In the genomic region with DNA sequence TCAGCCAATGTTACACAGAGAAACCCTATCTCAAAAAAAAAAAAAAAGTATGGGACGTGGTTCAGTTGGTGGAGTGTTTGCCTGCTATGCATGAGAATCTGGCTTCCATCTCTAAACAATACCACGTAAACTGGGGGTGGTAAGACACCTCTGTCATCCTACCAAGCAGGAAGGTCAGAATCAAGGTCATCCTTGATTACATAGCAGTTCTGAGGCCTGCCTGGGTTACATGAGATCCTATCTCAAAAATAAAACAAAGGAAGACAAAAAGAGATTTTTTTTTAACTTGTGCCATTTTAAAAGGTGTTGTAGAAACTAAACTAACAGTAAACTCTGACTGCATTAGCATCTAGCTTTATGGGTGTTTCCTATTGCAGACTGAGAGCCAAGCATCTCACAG, we compare ENCODE assay signal across 28 mouse cellular contexts.
DNase-seq lines count a peak whose midpoint lies in the region; ATAC-seq and TF ChIP-seq lines count a peak whose summit lies in the region.
"Had no signal": no experiment of that assay in that cellular context is flagged by ENCODE, and none has a peak within 500 bp of the region (broad histone marks: within the 10 kb centered on the region; RNA-seq: fewer than 3 reads in every experiment).

No protein-coding gene starts in this region.

- 69% methylated on average over 2 of the region's 2 CpGs for WGBS in liver, embryonic 11.5 days
- WGBS in liver, postnatal 0 days (ENCODE audit: insufficient replicate concordance) = 68% methylated on average over 2 of the region's 2 CpGs
- WGBS in intestine, embryonic 14.5 days = 34% methylated on average over 2 of the region's 2 CpGs
- 55% methylated on average over 2 of the region's 2 CpGs for WGBS in stomach, embryonic 14.5 days
- WGBS in neural tube, embryonic 15.5 days = 80% methylated on average over 2 of the region's 2 CpGs

- TF ChIP-seq EP300 in liver, postnatal 0 days (IDR thresholded peaks at IDR 0.05; ENCODE audit: low read depth) = no peak

- 0 out of 2 replicates have a peak overlapping the region, but pooled peaks have one; percentile 25 for H3K27ac ChIP-seq in liver, embryonic 11.5 days (ENCODE audit: low read depth, low read length)
- no peak overlapping the region for H3K27ac ChIP-seq in liver, postnatal 0 days (ENCODE audit: low read depth)
- no peak overlapping the region for H3K27ac ChIP-seq in ES-E14 (ENCODE audit: insufficient read depth, low read depth, low read length, poor library complexity, severe bottlenecking)
- peak overlapping the region; percentile 96 for H3K27ac ChIP-seq in intestine, embryonic 14.5 days (ENCODE audit: low read depth)
- peak overlapping the region; percentile 91 for H3K27ac ChIP-seq in stomach, embryonic 14.5 days (ENCODE audit: low read length)
- no peak overlapping the region for H3K27ac ChIP-seq in neural tube, embryonic 15.5 days (replicated peaks)
- H3K27ac ChIP-seq: embryonic facial prominence, embryonic 13.5 days; forebrain, embryonic 15.5 days; hindbrain, embryonic 10.5 days; kidney, postnatal 0 days; left cerebral cortex, adult 2 months; midbrain, embryonic 13.5 days; neural tube, embryonic 12.5 days had no signal

- H3K9me3 ChIP-seq in liver, embryonic 11.5 days (ENCODE audit: control insufficient read depth, low read length) = no peaks in the 10 kb centered on the region
- H3K9me3 ChIP-seq in liver, postnatal 0 days (ENCODE audit: low read length) = no peaks in the 10 kb centered on the region
- H3K9me3 ChIP-seq in ES-E14 (ENCODE audit: control insufficient read depth, insufficient read depth, low read depth, low read length) = no peaks in the 10 kb centered on the region
- H3K9me3 ChIP-seq in intestine, embryonic 14.5 days (ENCODE audit: control insufficient read depth, low read length) = no peaks in the 10 kb centered on the region
- H3K9me3 ChIP-seq in stomach, embryonic 14.5 days (ENCODE audit: control insufficient read depth, low read depth, low read length) = no peaks in the 10 kb centered on the region
- no peaks in the 10 kb centered on the region for H3K9me3 ChIP-seq in neural tube, embryonic 15.5 days (replicated peaks)
- H3K9me3 ChIP-seq: embryonic facial prominence, embryonic 13.5 days; forebrain, embryonic 15.5 days; hindbrain, embryonic 10.5 days; megakaryocyte, embryonic 14.5 days; midbrain, embryonic 13.5 days; neural tube, embryonic 12.5 days had no signal

- ATAC-seq in liver, embryonic 11.5 days (replicated peaks; ENCODE audit: low FRiP score) = no peak
- ATAC-seq in liver, postnatal 0 days = no peak
- no peak for ATAC-seq in intestine, embryonic 14.5 days (replicated peaks; ENCODE audit: low FRiP score, low TSS enrichment, low read depth)
- no peak for ATAC-seq in stomach, embryonic 14.5 days (ENCODE audit: insufficient number of reproducible peaks, insufficient read depth, low FRiP score, low read depth)
- ATAC-seq in neural tube, embryonic 15.5 days (ENCODE audit: low FRiP score) = no peak
- ATAC-seq: forebrain, embryonic 15.5 days; hindbrain, embryonic 16.5 days; midbrain, embryonic 13.5 days had no signal

- H3K36me3 ChIP-seq in liver, embryonic 11.5 days (ENCODE audit: control insufficient read depth, insufficient read depth, low read length) = no peaks in the 10 kb centered on the region
- no peaks in the 10 kb centered on the region for H3K36me3 ChIP-seq in liver, postnatal 0 days (replicated peaks; ENCODE audit: insufficient read depth, low read length)
- H3K36me3 ChIP-seq in ES-E14 (ENCODE audit: control insufficient read depth, insufficient read depth, low read length, poor library complexity, severe bottlenecking) = no peaks in the 10 kb centered on the region
- H3K36me3 ChIP-seq in intestine, embryonic 14.5 days (ENCODE audit: control insufficient read depth, insufficient read depth, low read length) = peaks cover 25% of the 10 kb centered on the region
- H3K36me3 ChIP-seq in stomach, embryonic 14.5 days (ENCODE audit: control insufficient read depth, insufficient read depth, low read length) = 0 out of 2 replicates have a peak, but pooled peaks cover 4% of the 10 kb centered on the region
- H3K36me3 ChIP-seq in neural tube, embryonic 15.5 days = peaks cover 7% of the 10 kb centered on the region; the same call in 1 of the 2 replicates

- no peak overlapping the region for H3K4me2 ChIP-seq in liver, embryonic 11.5 days
- no peak overlapping the region for H3K4me2 ChIP-seq in liver, postnatal 0 days (ENCODE audit: low read depth, low read length)
- H3K4me2 ChIP-seq in intestine, embryonic 14.5 days (ENCODE audit: low read length) = no peak overlapping the region
- no peak overlapping the region for H3K4me2 ChIP-seq in stomach, embryonic 14.5 days (replicated peaks; ENCODE audit: low read depth, low read length)
- H3K4me2 ChIP-seq in neural tube, embryonic 15.5 days = no peak overlapping the region
- H3K4me2 ChIP-seq: embryonic facial prominence, embryonic 13.5 days; forebrain, embryonic 15.5 days; heart, embryonic 11.5 days; midbrain, embryonic 13.5 days; neural tube, embryonic 12.5 days had no signal

- no peak overlapping the region for H3K9ac ChIP-seq in liver, embryonic 11.5 days (ENCODE audit: low read depth, low read length)
- H3K9ac ChIP-seq in liver, postnatal 0 days (replicated peaks) = no peak overlapping the region
- H3K9ac ChIP-seq in ES-E14 (ENCODE audit: insufficient read depth, low read depth, low read length, poor library complexity, severe bottlenecking) = no peak overlapping the region
- H3K9ac ChIP-seq in intestine, embryonic 14.5 days (ENCODE audit: low read length) = no peak overlapping the region
- no peak overlapping the region for H3K9ac ChIP-seq in stomach, embryonic 14.5 days (replicated peaks; ENCODE audit: low read depth, low read length)
- no peak overlapping the region for H3K9ac ChIP-seq in neural tube, embryonic 15.5 days (replicated peaks)
- H3K9ac ChIP-seq: embryonic facial prominence, embryonic 13.5 days; forebrain, embryonic 15.5 days; midbrain, embryonic 13.5 days; neural tube, embryonic 12.5 days had no signal

- in situ Hi-C loops in ES-E14 (cut with MboI; ENCODE audit: low sequenced_read_pairs in 2 of 2, unreplicated experiment in 2 of 2) = no loop called here

- H3K4me3 ChIP-seq in liver, embryonic 11.5 days (ENCODE audit: low read depth, low read length) = no peak overlapping the region
- no peak overlapping the region for H3K4me3 ChIP-seq in liver, postnatal 0 days (ENCODE audit: low read depth, low read length)
- no peak overlapping the region for H3K4me3 ChIP-seq in ES-E14 (ENCODE audit: insufficient read depth in 1 of 2, low read depth in 1 of 2, low read length in 2 of 2, poor library complexity in 1 of 2, severe bottlenecking in 1 of 2)
- no peak overlapping the region for H3K4me3 ChIP-seq in intestine, embryonic 14.5 days (ENCODE audit: low read depth, low read length)
- no peak overlapping the region for H3K4me3 ChIP-seq in stomach, embryonic 14.5 days (ENCODE audit: low read depth, low read length)
- H3K4me3 ChIP-seq in neural tube, embryonic 15.5 days (replicated peaks) = no peak overlapping the region
- H3K4me3 ChIP-seq: embryonic facial prominence, embryonic 13.5 days; forebrain, embryonic 15.5 days; hindbrain, embryonic 10.5 days; left cerebral cortex, adult 2 months; megakaryocyte, embryonic 14.5 days; midbrain, embryonic 13.5 days; neural tube, embryonic 12.5 days had no signal

- no peak for TF ChIP-seq CTCF in liver, postnatal 0 days (IDR thresholded peaks at IDR 0.05; ENCODE audit: low read depth)

- H3K4me1 ChIP-seq in liver, embryonic 11.5 days (replicated peaks; ENCODE audit: control insufficient read depth, insufficient read depth, low read length) = no peaks in the 10 kb centered on the region; the same call in 1 of the 2 replicates
- H3K4me1 ChIP-seq in liver, postnatal 0 days (ENCODE audit: insufficient read depth) = no peaks in the 10 kb centered on the region
- peaks cover 0 to 13% of the 10 kb centered on the region in 2 experiments; a peak in 2 of 4 replicates for H3K4me1 ChIP-seq in ES-E14 (ENCODE audit: control insufficient read depth in 2 of 2, insufficient read depth in 2 of 2, low read length in 2 of 2, poor library complexity in 1 of 2)
- H3K4me1 ChIP-seq in intestine, embryonic 14.5 days (replicated peaks; ENCODE audit: control insufficient read depth, insufficient read depth, low read length) = peaks cover 58% of the 10 kb centered on the region
- H3K4me1 ChIP-seq in stomach, embryonic 14.5 days (ENCODE audit: control insufficient read depth, insufficient read depth, low read length) = peaks cover 46% of the 10 kb centered on the region
- peaks cover 19% of the 10 kb centered on the region for H3K4me1 ChIP-seq in neural tube, embryonic 15.5 days

- H3K27me3 ChIP-seq in liver, embryonic 11.5 days (replicated peaks; ENCODE audit: control insufficient read depth, insufficient read depth, low read length) = no peaks in the 10 kb centered on the region
- H3K27me3 ChIP-seq in liver, postnatal 0 days (ENCODE audit: insufficient read depth, low read length) = no peaks in the 10 kb centered on the region
- no peaks in the 10 kb centered on the region for H3K27me3 ChIP-seq in intestine, embryonic 14.5 days (replicated peaks; ENCODE audit: control insufficient read depth, insufficient read depth, low read length)
- H3K27me3 ChIP-seq in stomach, embryonic 14.5 days (ENCODE audit: control insufficient read depth, insufficient read depth, low read length) = no peaks in the 10 kb centered on the region
- no peaks in the 10 kb centered on the region for H3K27me3 ChIP-seq in neural tube, embryonic 15.5 days (replicated peaks)
- H3K27me3 ChIP-seq: embryonic facial prominence, embryonic 13.5 days; forebrain, embryonic 15.5 days; midbrain, embryonic 13.5 days; neural tube, embryonic 12.5 days had no signal

- no peak for DNase-seq in liver, embryonic 11.5 days (ENCODE audit: low spot score)
- no peak for DNase-seq in liver, postnatal 0 days
- DNase-seq in ES-E14 (ENCODE audit: low read depth, low spot score) = no peak
- no peak for DNase-seq in intestine, embryonic 14.5 days (ENCODE audit: low spot score)
- DNase-seq in thymus, postnatal 36 days = no peak
- DNase-seq: adrenal gland, postnatal 10 days; B cell, adult 2 months; cerebellum, adult 2 months; cerebellum, postnatal 25 days; gastrocnemius, postnatal 36 days; kidney, adult 18-20 months; liver; retina, postnatal 1 day; right cerebral cortex, postnatal 25 days; spleen, adult 18-20 months; thymus, adult 18-20 months had no signal

TF ChIP-seq in ES-E14, 5 proteins besides CTCF, POLR2A, EP300 and RAD21:
- TF ChIP-seq ZNF384 (IDR thresholded peaks at IDR 0.05; ENCODE audit: low read depth, low read length) (peak; percentile 25; the same call in 1 of the 2 replicates), CHD2 (IDR thresholded peaks at IDR 0.05; ENCODE audit: low read depth, low read length) (no peak)

Comparison
In these comparisons a context has a peak if more than half of its experiments do, and no peak if none do; other contexts are left out.
1. H3K27ac ChIP-seq: peak in liver, embryonic 11.5 days (single experiment), intestine, embryonic 14.5 days (single experiment) and stomach, embryonic 14.5 days (single experiment); none in liver, postnatal 0 days (single experiment), ES-E14 (single experiment) and neural tube, embryonic 15.5 days (single experiment).